Mouse (Mus musculus): Measurements from ENCODE around the gene Klhl3. TPM values are rescaled to one million over a fixed set of nuclear protein-coding genes. Genes with fewer than 3 reads are reported as not detected.

The Klhl3 gene
- polyA plus RNA-seq (2012), result 0.94 and 1.1 TPM in 2 replicates

GRCm38 (mm10) chr13:58113061-58113900 is at the start of gene Klhl3:
TSS of gene Klhl3 (minus strand) at chr13:58113592.

GRCm38 (mm10) chr13:58157447-58158098 is 44.2 kb upstream of the Klhl3 start, which contains the start of gene Idnk:
TSS of gene Idnk (plus strand) at chr13:58157649.

DNA sequence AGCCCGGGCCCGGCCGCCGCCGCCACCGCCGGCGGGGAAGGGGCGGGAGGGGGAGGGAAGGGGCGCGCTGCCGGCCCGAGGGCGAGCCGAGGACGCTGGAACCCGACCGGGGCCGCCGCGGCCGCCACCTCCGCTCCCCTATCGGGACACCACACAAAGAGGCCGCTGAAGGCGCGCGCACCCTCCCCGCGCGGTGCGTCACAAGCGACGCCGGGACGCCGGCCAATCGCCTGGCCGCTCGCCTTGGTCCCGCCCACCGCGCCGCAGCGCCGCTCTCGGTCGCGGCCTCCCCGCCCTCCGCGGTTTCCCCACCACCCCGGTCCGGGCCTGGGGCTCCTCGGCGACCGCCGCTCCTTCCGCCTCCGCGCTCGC is 15.0 kb upstream of the Klhl3 start, which contains the start of gene Hnrnpa0:
Gene Hnrnpa0 (minus strand): TSS at position 161 of the 372 bp plus-strand sequence.

Other genes with a start within 250 kb of the Klhl3 start
- not detected in 2 replicates for gene Spock1, start 205.3 kb downstream of the Klhl3 start, polyA plus RNA-seq (2012)
- 506 and 581 TPM in 2 replicates for gene Hnrnpa0, start 15.0 kb upstream of the Klhl3 start, polyA plus RNA-seq (2012)
- gene Idnk, start 44.1 kb upstream of the Klhl3 start, polyA plus RNA-seq (2012), result 17.6 and 20.0 TPM in 2 replicates
- gene Ubqln1, start 102.1 kb upstream of the Klhl3 start, polyA plus RNA-seq (2012), result 59.3 and 62.1 TPM in 2 replicates
- 5.3 and 6.7 TPM in 2 replicates for gene Gkap1, start 162.1 kb upstream of the Klhl3 start, polyA plus RNA-seq (2012)
- 0.01 TPM in 1 of 2 replicates, not detected in the other for gene Kif27, start 245.5 kb upstream of the Klhl3 start, polyA plus RNA-seq (2012)